In genomic region chr9:118365431-118365830, GRCm38 (mm10) we compare ENCODE assay signal across 12 mouse cellular contexts.
"Had no signal": no experiment of that assay in that cellular context is flagged by ENCODE, and none has a peak within 500 bp of the region (broad histone marks: within the 10 kb centered on the region; RNA-seq: fewer than 3 reads in every experiment).

No protein-coding gene starts in this region.

- DNase-seq: retina, postnatal 1 day; right cerebral cortex, adult 18-20 months; right cerebral cortex, postnatal 14 days; right cerebral cortex, postnatal 25 days; right cerebral cortex, postnatal 4 days; spleen, adult 18-20 months; thymus, adult 18-20 months; thymus, adult 2 months; thymus, postnatal 14 days; thymus, postnatal 25 days; thymus, postnatal 36 days; thymus, postnatal 4 days had no signal
